Mouse (Mus musculus): ENCODE data around the gene Parp16. TPM values are rescaled to one million over a fixed set of nuclear protein-coding genes. Genes with fewer than 3 reads are reported as not detected.
A peak's percentile ranks its signal among the peaks of the same experiment; 100 is the strongest.

The Parp16 gene
- polyA plus RNA-seq, 1 experiment from 2014 or later, result 5.0 TPM

- Histone ChIP-seq H3K9ac (ENCODE audit: low read depth, low read length) (no peak overlapping the region), H3K27ac (ENCODE audit: low read depth, low read length) (no peak overlapping the region)
Measured at GRCm38 (mm10) chr9:65175234-65175938, 19.8 kb upstream of the Parp16 start.

DNA sequence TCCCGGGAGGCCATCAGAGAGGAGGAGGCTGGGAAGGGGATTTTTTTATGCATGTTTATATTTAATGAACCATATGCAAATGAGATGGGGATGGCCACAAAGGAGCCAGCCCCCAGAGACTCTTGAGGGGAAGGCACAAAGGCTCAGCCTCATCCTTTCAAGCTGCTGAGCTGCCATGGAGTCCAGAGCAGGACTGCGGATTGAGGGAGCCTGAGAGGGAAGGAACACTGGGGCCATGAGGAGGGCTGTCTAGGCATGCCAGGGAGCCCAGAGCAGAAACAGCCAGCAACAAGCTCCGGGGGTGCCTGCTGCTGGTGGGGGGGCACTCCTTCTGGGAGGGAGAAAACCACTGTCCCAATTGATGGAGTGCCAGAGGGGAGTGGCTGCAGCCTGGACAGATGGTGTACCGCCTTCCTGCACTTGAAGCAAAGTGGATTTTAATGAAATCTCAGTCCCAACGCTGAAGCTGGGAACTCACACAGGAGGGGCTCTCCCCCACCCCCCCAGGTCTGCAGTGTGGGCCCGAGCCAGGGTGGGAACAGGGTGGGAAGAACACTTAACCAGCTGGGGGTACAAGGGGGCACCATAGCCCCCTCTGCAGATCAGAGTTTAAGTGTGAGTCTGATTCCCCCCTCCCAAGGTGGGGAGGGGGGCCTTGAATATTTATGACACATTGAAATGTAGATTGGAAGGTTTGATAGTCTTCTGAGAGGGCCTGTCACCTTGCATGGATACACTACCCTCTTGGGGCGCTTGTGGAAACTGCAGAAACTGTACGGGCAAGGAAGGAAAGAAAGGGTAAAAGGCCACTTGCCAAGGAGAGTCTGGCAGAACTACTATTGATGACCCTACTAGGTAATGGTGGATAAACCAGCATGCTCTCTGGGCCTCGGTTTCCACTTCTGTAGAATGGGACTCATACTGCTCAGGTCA lies 18.9 kb upstream of the Parp16 start:
- H3K36me3 ChIP-seq (ENCODE audit: control insufficient read depth, insufficient read depth, low read length), result no peaks in the 10 kb centered on the region

More at GRCm38 (mm10) chr9:65175234-65175938, 19.8 kb upstream of the Parp16 start:
- Histone ChIP-seq H3K27me3 (ENCODE audit: control insufficient read depth, insufficient read depth, low read length) (no peaks in the 10 kb centered on the region), H3K4me1 (ENCODE audit: control insufficient read depth, insufficient read depth, low read length) (peaks cover 23% of the 10 kb centered on the region), H3K36me3 (ENCODE audit: control insufficient read depth, insufficient read depth, low read length) (no peaks in the 10 kb centered on the region), H3K4me2 (no peak overlapping the region), H3K9me3 (replicated peaks; ENCODE audit: control insufficient read depth, low read length) (no peaks in the 10 kb centered on the region), H3K4me3 (ENCODE audit: low read depth, low read length) (no peak overlapping the region)
- no peak for ATAC-seq (replicated peaks; ENCODE audit: insufficient number of reproducible peaks, low FRiP score, low TSS enrichment)
- 42% methylated on average over 5 of the region's 5 CpGs for WGBS (ENCODE audit: insufficient replicate concordance)

GRCm38 (mm10) chr9:65177497-65177896 lies 17.7 kb upstream of the Parp16 start:
- H3K36me3 ChIP-seq (ENCODE audit: control insufficient read depth, insufficient read depth, low read length), result no peaks in the 10 kb centered on the region
- H3K9ac ChIP-seq (ENCODE audit: low read depth, low read length), result no peak overlapping the region
- no peak overlapping the region for H3K4me2 ChIP-seq
- WGBS (ENCODE audit: insufficient replicate concordance), result 57% methylated on average over 3 of the region's 3 CpGs
- H3K4me1 ChIP-seq (ENCODE audit: control insufficient read depth, insufficient read depth, low read length), result peaks cover 28% of the 10 kb centered on the region
- no peak for ATAC-seq (replicated peaks; ENCODE audit: insufficient number of reproducible peaks, low FRiP score, low TSS enrichment)
- H3K9me3 ChIP-seq (replicated peaks; ENCODE audit: control insufficient read depth, low read length), result no peaks in the 10 kb centered on the region
- no peak overlapping the region for H3K4me3 ChIP-seq (ENCODE audit: low read depth, low read length)
- peaks cover 2% of the 10 kb centered on the region; the same call in 1 of the 2 replicates for H3K27me3 ChIP-seq (ENCODE audit: control insufficient read depth, insufficient read depth, low read length)
- no peak overlapping the region for H3K27ac ChIP-seq (ENCODE audit: low read depth, low read length)

More for the DNA sequence above, 18.9 kb upstream of the Parp16 start:
- Histone ChIP-seq H3K4me2 (no peak overlapping the region), H3K27ac (ENCODE audit: low read depth, low read length) (no peak overlapping the region), H3K4me1 (ENCODE audit: control insufficient read depth, insufficient read depth, low read length) (peaks cover 28% of the 10 kb centered on the region), H3K9me3 (replicated peaks; ENCODE audit: control insufficient read depth, low read length) (no peaks in the 10 kb centered on the region), H3K27me3 (ENCODE audit: control insufficient read depth, insufficient read depth, low read length) (peaks cover 2% of the 10 kb centered on the region; the same call in 1 of the 2 replicates), H3K9ac (ENCODE audit: low read depth, low read length) (no peak overlapping the region), H3K4me3 (ENCODE audit: low read depth, low read length) (no peak overlapping the region)
- 40% methylated on average over 9 of the region's 9 CpGs for WGBS (ENCODE audit: insufficient replicate concordance)
- ATAC-seq (replicated peaks; ENCODE audit: insufficient number of reproducible peaks, low FRiP score, low TSS enrichment), result no peak

GRCm38 (mm10) chr9:65177912-65178311 lies 17.2 kb upstream of the Parp16 start:
- Histone ChIP-seq H3K27me3 (ENCODE audit: control insufficient read depth, insufficient read depth, low read length) (peaks cover 2% of the 10 kb centered on the region; the same call in 1 of the 2 replicates), H3K36me3 (ENCODE audit: control insufficient read depth, insufficient read depth, low read length) (no peaks in the 10 kb centered on the region), H3K4me2 (peak overlapping the region; percentile 57), H3K9me3 (replicated peaks; ENCODE audit: control insufficient read depth, low read length) (no peaks in the 10 kb centered on the region), H3K9ac (ENCODE audit: low read depth, low read length) (no peak overlapping the region), H3K4me1 (ENCODE audit: control insufficient read depth, insufficient read depth, low read length) (peaks cover 28% of the 10 kb centered on the region), H3K4me3 (ENCODE audit: low read depth, low read length) (no peak overlapping the region), H3K27ac (ENCODE audit: low read depth, low read length) (no peak overlapping the region)
- no peak for ATAC-seq (replicated peaks; ENCODE audit: insufficient number of reproducible peaks, low FRiP score, low TSS enrichment)
- 47% methylated on average over 10 of the region's 10 CpGs for whole genome bisulfite sequencing (ENCODE audit: insufficient replicate concordance)

GRCm38 (mm10) chr9:65178336-65179213 lies 16.6 kb upstream of the Parp16 start:
- Histone ChIP-seq H3K27ac (ENCODE audit: low read depth, low read length) (peak overlapping the region; percentile 43; the same call in 1 of the 2 replicates), H3K9ac (ENCODE audit: low read depth, low read length) (peak overlapping the region; percentile 50), H3K27me3 (ENCODE audit: control insufficient read depth, insufficient read depth, low read length) (peaks cover 2% of the 10 kb centered on the region; the same call in 1 of the 2 replicates), H3K4me1 (ENCODE audit: control insufficient read depth, insufficient read depth, low read length) (peaks cover 28% of the 10 kb centered on the region), H3K36me3 (ENCODE audit: control insufficient read depth, insufficient read depth, low read length) (no peaks in the 10 kb centered on the region), H3K9me3 (replicated peaks; ENCODE audit: control insufficient read depth, low read length) (no peaks in the 10 kb centered on the region), H3K4me2 (peak overlapping the region; percentile 57), H3K4me3 (ENCODE audit: low read depth, low read length) (peak overlapping the region; percentile 23)
- peak; percentile 50 for ATAC-seq (replicated peaks; ENCODE audit: insufficient number of reproducible peaks, low FRiP score, low TSS enrichment)
- WGBS (ENCODE audit: insufficient replicate concordance), result 7% methylated on average over 22 of the region's 22 CpGs

- Histone ChIP-seq H3K4me3 (ENCODE audit: low read depth, low read length) (no peak overlapping the region), H3K4me1 (ENCODE audit: control insufficient read depth, insufficient read depth, low read length) (peaks cover 28% of the 10 kb centered on the region), H3K27ac (ENCODE audit: low read depth, low read length) (no peak overlapping the region), H3K9me3 (replicated peaks; ENCODE audit: control insufficient read depth, low read length) (no peaks in the 10 kb centered on the region), H3K9ac (ENCODE audit: low read depth, low read length) (no peak overlapping the region), H3K27me3 (ENCODE audit: control insufficient read depth, insufficient read depth, low read length) (peaks cover 2% of the 10 kb centered on the region; the same call in 1 of the 2 replicates), H3K36me3 (ENCODE audit: control insufficient read depth, insufficient read depth, low read length) (no peaks in the 10 kb centered on the region), H3K4me2 (peak overlapping the region; percentile 44)
- ATAC-seq (replicated peaks; ENCODE audit: insufficient number of reproducible peaks, low FRiP score, low TSS enrichment), result no peak
- 18% methylated on average over 17 of the region's 17 CpGs for WGBS (ENCODE audit: insufficient replicate concordance)
Measured at GRCm38 (mm10) chr9:65179817-65180624, 15.1 kb upstream of the Parp16 start.

DNA sequence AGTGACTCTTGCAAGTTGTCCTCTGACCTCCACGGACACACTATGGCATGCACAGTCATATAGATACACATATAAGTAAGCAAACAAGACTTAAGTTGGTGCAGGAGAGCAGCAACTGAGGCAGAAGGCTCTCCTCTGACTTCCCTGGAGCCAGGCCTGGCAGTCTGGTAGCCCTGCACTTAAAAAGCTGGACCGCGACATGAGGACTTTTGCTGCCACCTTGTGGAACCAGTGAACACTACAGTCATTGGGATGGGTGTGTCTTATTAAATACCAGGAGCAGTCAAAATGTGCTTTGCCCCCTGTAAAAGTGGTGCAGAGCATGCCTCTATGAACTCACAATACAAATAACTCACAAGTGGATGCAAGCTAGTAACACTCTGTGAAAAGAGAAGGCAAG lies 6.6 kb upstream of the Parp16 start:
- WGBS (ENCODE audit: insufficient replicate concordance), result 0% methylated on average over 3 of the region's 3 CpGs
- Histone ChIP-seq H3K27ac (ENCODE audit: low read depth, low read length) (no peak overlapping the region), H3K4me1 (ENCODE audit: control insufficient read depth, insufficient read depth, low read length) (peaks cover 9% of the 10 kb centered on the region; the same call in 1 of the 2 replicates), H3K9ac (ENCODE audit: low read depth, low read length) (no peak overlapping the region), H3K9me3 (replicated peaks; ENCODE audit: control insufficient read depth, low read length) (no peaks in the 10 kb centered on the region), H3K27me3 (ENCODE audit: control insufficient read depth, insufficient read depth, low read length) (no peaks in the 10 kb centered on the region), H3K4me3 (ENCODE audit: low read depth, low read length) (no peak overlapping the region), H3K4me2 (no peak overlapping the region), H3K36me3 (ENCODE audit: control insufficient read depth, insufficient read depth, low read length) (no peaks in the 10 kb centered on the region)
- ATAC-seq (replicated peaks; ENCODE audit: insufficient number of reproducible peaks, low FRiP score, low TSS enrichment), result no peak
